Mouse (Mus musculus): ENCODE results near the gene Ankrd50. TPM values are rescaled to one million over a fixed set of nuclear protein-coding genes. Genes with fewer than 3 reads are reported as not detected.

Ankrd50 gene
- 22.3 and 26.3 TPM in 2 replicates for polyA plus RNA-seq (2015; fragmentation: Nextera tagmentation; extraction: Ambion mirVana)

GRCm38 (mm10) chr3:38484191-38485106 lies at the start of gene Ankrd50:
Gene Ankrd50 (minus strand): TSS chr3:38484844.
- peak; percentile 98 for ATAC-seq (ENCODE audit: low read depth)
- peak within 1 kb of the TSS; percentile 97 for H3K27ac ChIP-seq (replicated peaks)
- peak within 1 kb of the TSS; percentile 84 for H3K4me3 ChIP-seq
- peaks cover 10% of the 10 kb centered on the region; the same call in 1 of the 2 replicates for H3K36me3 ChIP-seq
- H3K9ac ChIP-seq = peak within 1 kb of the TSS; percentile 96
- H3K4me2 ChIP-seq = peak within 1 kb of the TSS; percentile 92
- under 1% methylated on average over 74 of the region's 81 CpGs for WGBS
- H3K4me1 ChIP-seq (replicated peaks) = peaks cover 39% of the 10 kb centered on the region
- H3K27me3 ChIP-seq = no peaks in the 10 kb centered on the region
- H3K9me3 ChIP-seq = no peaks in the 10 kb centered on the region

DNA sequence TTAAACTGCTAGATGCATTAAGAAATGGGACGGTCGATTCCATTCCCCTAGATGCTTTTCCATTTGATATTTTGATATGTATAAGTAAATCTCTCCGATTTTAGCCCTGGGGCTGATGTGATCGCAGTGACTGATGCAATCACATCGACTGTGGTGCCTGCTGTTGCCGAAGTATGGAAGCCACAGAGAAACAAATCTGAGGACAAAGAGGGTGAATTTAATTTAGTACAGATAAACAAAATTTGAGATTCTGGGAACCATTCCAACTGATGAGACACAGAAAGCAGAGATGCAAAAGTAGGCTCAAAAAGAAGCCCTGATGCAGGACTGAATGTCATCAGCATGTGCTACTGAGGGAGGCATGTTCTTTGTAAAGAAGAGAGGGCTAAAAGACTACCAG lies 49.6 kb upstream of the Ankrd50 start:
- ATAC-seq (ENCODE audit: low read depth) = no peak
- Histone ChIP-seq H3K4me1 (replicated peaks) (no peaks in the 10 kb centered on the region), H3K36me3 (no peaks in the 10 kb centered on the region), H3K9ac (no peak overlapping the region), H3K27ac (replicated peaks) (no peak overlapping the region), H3K4me2 (no peak overlapping the region), H3K27me3 (no peaks in the 10 kb centered on the region), H3K9me3 (peaks cover 4% of the 10 kb centered on the region; the same call in 1 of the 2 replicates), H3K4me3 (no peak overlapping the region)
- 86% methylated on average over 6 of the region's 6 CpGs for WGBS

DNA sequence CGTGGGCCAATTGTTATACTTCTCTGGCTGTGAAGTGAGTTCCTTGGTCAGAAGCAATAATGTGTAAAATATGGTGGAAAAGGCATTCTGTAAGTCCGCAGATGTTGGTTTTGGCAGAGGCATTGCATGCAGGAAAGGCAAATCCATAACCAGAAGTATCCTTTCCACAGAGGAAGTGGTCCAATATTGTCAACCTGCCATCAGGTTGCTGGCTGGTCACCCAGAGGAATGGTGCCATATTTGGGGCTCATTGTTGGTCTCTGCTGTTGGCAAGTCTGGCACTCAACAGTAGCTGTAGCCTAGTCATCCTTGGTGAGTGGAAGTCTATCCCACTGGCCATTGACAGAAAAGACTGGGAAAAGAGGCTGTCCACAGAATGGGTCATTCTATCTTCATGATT lies 35.8 kb upstream of the Ankrd50 start:
- WGBS = 81% methylated on average over 2 of the region's 2 CpGs
- H3K27me3 ChIP-seq = no peaks in the 10 kb centered on the region
- H3K9ac ChIP-seq = no peak overlapping the region

DNA sequence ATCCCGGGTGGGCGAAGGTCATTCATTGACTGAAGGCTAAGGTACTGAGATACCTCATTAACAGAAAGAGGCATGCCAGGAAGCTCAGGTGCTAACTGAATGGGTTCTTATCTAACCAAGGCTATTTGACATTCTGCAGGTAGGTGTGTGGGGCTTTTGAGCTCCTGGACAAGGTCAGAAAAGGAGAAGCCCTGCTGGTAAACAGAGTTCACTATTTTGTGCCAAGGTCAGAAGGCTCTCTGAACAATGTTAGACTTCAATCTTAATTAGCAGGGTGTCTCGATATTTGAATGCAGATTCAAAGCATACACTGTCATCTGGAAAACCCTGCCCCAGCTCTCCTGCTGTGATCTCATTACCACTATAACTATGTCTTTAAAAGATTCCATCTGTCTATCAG lies 35.3 kb upstream of the Ankrd50 start:
- Histone ChIP-seq H3K9ac (no peak overlapping the region), H3K4me3 (no peak overlapping the region), H3K9me3 (no peaks in the 10 kb centered on the region), H3K4me1 (replicated peaks) (no peaks in the 10 kb centered on the region), H3K36me3 (no peaks in the 10 kb centered on the region), H3K4me2 (no peak overlapping the region), H3K27ac (replicated peaks) (no peak overlapping the region), H3K27me3 (no peaks in the 10 kb centered on the region)
- 84% methylated on average over 3 of the region's 3 CpGs for WGBS
- ATAC-seq (ENCODE audit: low read depth) = no peak

More for the DNA sequence above, 35.8 kb upstream of the Ankrd50 start:
- no peak overlapping the region for H3K27ac ChIP-seq (replicated peaks)
- no peaks in the 10 kb centered on the region for H3K9me3 ChIP-seq
- H3K4me3 ChIP-seq = no peak overlapping the region
- no peak overlapping the region for H3K4me2 ChIP-seq
- no peaks in the 10 kb centered on the region for H3K36me3 ChIP-seq
- no peaks in the 10 kb centered on the region for H3K4me1 ChIP-seq (replicated peaks)
- ATAC-seq (ENCODE audit: low read depth) = no peak

GRCm38 (mm10) chr3:38503606-38504005 lies 19.0 kb upstream of the Ankrd50 start:
- no peaks in the 10 kb centered on the region for H3K27me3 ChIP-seq
- no peaks in the 10 kb centered on the region for H3K36me3 ChIP-seq
- H3K27ac ChIP-seq (replicated peaks) = no peak overlapping the region
- H3K4me3 ChIP-seq = no peak overlapping the region
- H3K9me3 ChIP-seq = no peaks in the 10 kb centered on the region
- no peak for ATAC-seq (ENCODE audit: low read depth)
- H3K4me1 ChIP-seq (replicated peaks) = 0 out of 2 replicates have a peak, but pooled peaks cover 4% of the 10 kb centered on the region
- H3K4me2 ChIP-seq = no peak overlapping the region
- 47% methylated on average over 4 of the region's 4 CpGs for WGBS
- no peak overlapping the region for H3K9ac ChIP-seq

DNA sequence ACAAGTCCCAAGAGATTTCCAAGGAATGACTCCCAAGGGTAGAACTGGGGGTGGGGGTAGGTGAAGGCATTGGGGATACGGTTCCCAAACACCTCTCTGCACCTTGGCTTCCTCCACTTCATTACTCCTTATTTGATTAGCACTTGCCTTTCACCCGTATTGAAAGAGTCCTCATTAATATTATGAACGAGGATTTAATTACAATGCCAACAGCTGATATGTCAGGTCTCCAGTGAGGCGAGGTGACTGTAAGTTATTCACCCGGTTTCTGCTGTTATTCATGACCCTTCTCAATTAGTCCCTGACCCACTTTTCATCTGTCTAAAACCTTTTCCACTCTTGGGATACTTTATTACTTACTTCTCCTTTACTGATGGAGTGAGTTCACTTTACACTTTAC lies 17.5 kb upstream of the Ankrd50 start:
- 0 out of 2 replicates have a peak, but pooled peaks cover 4% of the 10 kb centered on the region for H3K4me1 ChIP-seq (replicated peaks)
- 53% methylated on average over 5 of the region's 5 CpGs for WGBS
- no peak overlapping the region for H3K4me3 ChIP-seq
- no peaks in the 10 kb centered on the region for H3K27me3 ChIP-seq
- no peak overlapping the region for H3K4me2 ChIP-seq
- no peak overlapping the region for H3K9ac ChIP-seq
- no peak for ATAC-seq (ENCODE audit: low read depth)
- H3K9me3 ChIP-seq = no peaks in the 10 kb centered on the region
- no peaks in the 10 kb centered on the region for H3K36me3 ChIP-seq
- H3K27ac ChIP-seq (replicated peaks) = no peak overlapping the region

GRCm38 (mm10) chr3:38501739-38502138 lies 17.1 kb upstream of the Ankrd50 start:
- Histone ChIP-seq H3K4me3 (no peak overlapping the region), H3K4me1 (replicated peaks) (0 out of 2 replicates have a peak, but pooled peaks cover 8% of the 10 kb centered on the region), H3K27ac (replicated peaks) (no peak overlapping the region), H3K4me2 (no peak overlapping the region), H3K9me3 (no peaks in the 10 kb centered on the region), H3K27me3 (no peaks in the 10 kb centered on the region), H3K36me3 (no peaks in the 10 kb centered on the region), H3K9ac (no peak overlapping the region)
- no peak for ATAC-seq (ENCODE audit: low read depth)
- WGBS = 88% methylated on average over 2 of the region's 2 CpGs

DNA sequence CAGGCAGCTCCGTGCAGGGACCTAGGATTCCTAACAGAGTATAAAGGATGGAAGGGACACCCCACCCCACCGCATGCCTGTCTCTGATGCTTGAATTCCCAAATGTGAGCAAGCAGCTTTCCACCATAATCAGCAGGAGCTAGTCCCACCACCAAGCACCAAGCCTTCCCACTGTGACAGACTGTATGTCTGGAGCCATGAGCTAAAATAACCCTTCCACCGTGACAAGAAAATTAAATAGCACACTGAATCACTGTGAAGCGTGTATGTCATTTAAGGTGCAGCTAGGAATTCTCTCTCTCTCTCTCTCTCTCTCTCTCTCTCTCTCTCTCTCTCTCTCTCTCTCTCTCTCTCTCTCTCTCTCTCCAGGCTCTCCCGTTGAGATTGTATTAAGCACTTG lies 16.7 kb upstream of the Ankrd50 start:
- Histone ChIP-seq H3K4me1 (replicated peaks) (0 out of 2 replicates have a peak, but pooled peaks cover 8% of the 10 kb centered on the region), H3K9ac (no peak overlapping the region), H3K4me2 (no peak overlapping the region), H3K4me3 (no peak overlapping the region), H3K36me3 (no peaks in the 10 kb centered on the region), H3K9me3 (no peaks in the 10 kb centered on the region), H3K27me3 (no peaks in the 10 kb centered on the region), H3K27ac (replicated peaks) (no peak overlapping the region)
- 65% methylated on average over 5 of the region's 5 CpGs for WGBS
- no peak for ATAC-seq (ENCODE audit: low read depth)

DNA sequence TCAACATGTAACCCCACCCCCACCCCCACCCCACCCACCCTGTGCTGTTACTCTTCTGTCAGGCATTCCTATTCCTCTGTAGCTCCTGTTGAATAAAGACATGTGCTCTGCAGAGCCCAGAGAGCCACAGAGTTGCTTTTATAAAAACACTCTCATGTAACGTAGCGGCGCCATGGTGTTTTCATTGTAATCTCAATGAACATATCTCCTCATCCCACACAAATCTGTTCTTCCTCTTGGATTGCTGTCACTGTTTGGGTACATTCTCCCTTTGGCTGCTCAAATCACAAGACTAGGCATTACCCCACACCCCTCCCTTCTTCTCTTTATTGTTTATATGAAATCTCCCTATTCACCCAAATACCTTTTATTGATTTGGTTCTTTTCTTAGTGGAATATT lies 13.9 kb upstream of the Ankrd50 start:
- Histone ChIP-seq H3K36me3 (no peaks in the 10 kb centered on the region), H3K27me3 (no peaks in the 10 kb centered on the region), H3K4me1 (replicated peaks) (0 out of 2 replicates have a peak, but pooled peaks cover 6% of the 10 kb centered on the region), H3K9me3 (no peaks in the 10 kb centered on the region), H3K4me2 (no peak overlapping the region), H3K9ac (no peak overlapping the region), H3K27ac (replicated peaks) (no peak overlapping the region), H3K4me3 (no peak overlapping the region)
- ATAC-seq (ENCODE audit: low read depth) = no peak
- 94% methylated on average over 3 of the region's 3 CpGs for WGBS

GRCm38 (mm10) chr3:38496795-38497385 lies 12.2 kb upstream of the Ankrd50 start:
- Histone ChIP-seq H3K36me3 (no peaks in the 10 kb centered on the region), H3K4me1 (replicated peaks) (0 out of 2 replicates have a peak, but pooled peaks cover 5% of the 10 kb centered on the region), H3K4me3 (no peak overlapping the region), H3K27ac (replicated peaks) (no peak overlapping the region), H3K9me3 (no peaks in the 10 kb centered on the region), H3K9ac (no peak overlapping the region), H3K27me3 (no peaks in the 10 kb centered on the region), H3K4me2 (no peak overlapping the region)
- no peak for ATAC-seq (ENCODE audit: low read depth)
- WGBS = 79% methylated on average over 3 of the region's 3 CpGs

DNA sequence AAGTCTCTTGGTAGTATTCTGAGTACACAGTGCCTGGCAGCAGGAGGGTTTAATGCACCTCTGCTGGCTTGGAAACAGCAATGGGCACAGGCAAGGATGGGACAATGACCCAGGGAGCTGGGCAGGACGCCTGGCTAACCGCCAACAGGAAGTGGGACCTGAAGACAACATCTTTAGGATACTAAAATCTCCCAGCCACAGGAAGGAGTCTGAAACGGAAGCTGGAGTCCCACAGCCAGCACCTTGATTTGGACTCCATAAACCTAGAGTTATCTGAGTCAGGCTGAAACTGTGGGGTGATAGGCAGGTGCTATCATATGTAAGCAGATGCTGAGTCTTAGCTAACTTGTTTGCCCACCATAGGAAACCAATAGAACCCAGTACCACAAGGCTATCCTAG lies 7.1 kb upstream of the Ankrd50 start:
- Histone ChIP-seq H3K4me2 (no peak overlapping the region), H3K27me3 (no peaks in the 10 kb centered on the region; the same call in 1 of the 2 replicates), H3K4me1 (replicated peaks) (0 out of 2 replicates have a peak, but pooled peaks cover under 1% of the 10 kb centered on the region), H3K9me3 (no peaks in the 10 kb centered on the region), H3K27ac (replicated peaks) (no peak overlapping the region), H3K9ac (no peak overlapping the region), H3K4me3 (no peak overlapping the region), H3K36me3 (no peaks in the 10 kb centered on the region)
- no peak for ATAC-seq (ENCODE audit: low read depth)
- WGBS = 77% methylated on average over 3 of the region's 3 CpGs

- 82% methylated on average over 3 of the region's 3 CpGs for WGBS
- ATAC-seq (ENCODE audit: low read depth) = no peak
- no peaks in the 10 kb centered on the region for H3K36me3 ChIP-seq
Observed at GRCm38 (mm10) chr3:38491236-38491635, 6.6 kb upstream of the Ankrd50 start.

More at GRCm38 (mm10) chr3:38491236-38491635, 6.6 kb upstream of the Ankrd50 start:
- Histone ChIP-seq H3K4me3 (no peak overlapping the region), H3K9ac (no peak overlapping the region), H3K4me1 (replicated peaks) (no peaks in the 10 kb centered on the region), H3K9me3 (no peaks in the 10 kb centered on the region), H3K27ac (replicated peaks) (no peak overlapping the region), H3K27me3 (no peaks in the 10 kb centered on the region; the same call in 1 of the 2 replicates), H3K4me2 (no peak overlapping the region)

All from neural tube, embryonic 13.5 days (tissue).